In genomic region chrX:161716865-161717763, GRCm38 (mm10) we compare ENCODE assay signal across 8 mouse cellular contexts. TPM values are rescaled to one million over a fixed set of nuclear protein-coding genes. Genes with fewer than 3 reads are reported as not detected.
DNase-seq lines count a peak whose midpoint lies in the region; ATAC-seq and TF ChIP-seq lines count a peak whose summit lies in the region.

Rai2 (plus strand) TSS chrX:161717069.

- peak within 1 kb of the TSS; percentile 72 for H3K9ac ChIP-seq in forebrain, embryonic 15.5 days (replicated peaks)
- H3K9ac ChIP-seq in stomach, embryonic 16.5 days (ENCODE audit: low read length): peak within 1 kb of the TSS; percentile 67

- no peaks in the 10 kb centered on the region; the same call in 1 of the 2 replicates for H3K27me3 ChIP-seq in cerebellum, adult 2 months (ENCODE audit: control insufficient read depth, insufficient read depth, low read length)
- H3K27me3 ChIP-seq in forebrain, embryonic 15.5 days: no peaks in the 10 kb centered on the region
- H3K27me3 ChIP-seq in stomach, embryonic 16.5 days (ENCODE audit: control insufficient read depth, insufficient read depth, low read length): peaks cover 25% of the 10 kb centered on the region

- H3K9me3 ChIP-seq in forebrain, embryonic 15.5 days: no peaks in the 10 kb centered on the region
- no peaks in the 10 kb centered on the region for H3K9me3 ChIP-seq in stomach, embryonic 16.5 days (replicated peaks; ENCODE audit: control insufficient read depth, low read length)

- 5% methylated on average over 52 of the region's 79 CpGs for WGBS in cerebellum, adult 2 months
- WGBS in forebrain, embryonic 15.5 days: 21% methylated on average over 50 of the region's 79 CpGs
- 15% methylated on average over 41 of the region's 79 CpGs for WGBS in stomach, embryonic 16.5 days

- TF ChIP-seq POLR2A in cerebellum, adult 2 months (IDR thresholded peaks at IDR 0.05; ENCODE audit: borderline replicate concordance, insufficient read depth, low read length): no peak

- H3K4me2 ChIP-seq in forebrain, embryonic 15.5 days (replicated peaks): peak within 1 kb of the TSS; percentile 57
- H3K4me2 ChIP-seq in stomach, embryonic 16.5 days (ENCODE audit: low read depth, low read length): peak within 1 kb of the TSS; percentile 68

- ATAC-seq in forebrain, embryonic 15.5 days (replicated peaks): peak; percentile 86
- ATAC-seq in megakaryocyte progenitor cell, adult 5-6 weeks (replicated peaks; ENCODE audit: poor library complexity): peak; percentile 49
- ATAC-seq in stomach, embryonic 16.5 days (ENCODE audit: insufficient read depth, low FRiP score): peak; percentile 85; the same call in 1 of the 2 replicates

- H3K4me1 ChIP-seq in cerebellum, adult 2 months (ENCODE audit: control insufficient read depth, insufficient read depth, low read length): no peaks in the 10 kb centered on the region
- peaks cover 15% of the 10 kb centered on the region for H3K4me1 ChIP-seq in forebrain, embryonic 15.5 days
- H3K4me1 ChIP-seq in stomach, embryonic 16.5 days (ENCODE audit: control insufficient read depth, insufficient read depth, low read length): no peaks in the 10 kb centered on the region

- peak; percentile 24 to 33 for DNase-seq in cerebellum, adult 2 months
- DNase-seq in cerebellum, adult 9-11 months: no peak
- DNase-seq in adrenal gland, postnatal 25 days: peak; percentile 68
- peak; percentile 44 for DNase-seq in heart, postnatal 4 days
- DNase-seq in left cerebral cortex, adult 8-10 months (ENCODE audit: low spot score in 2 of 2): peak in 1 of 2 experiments; percentile 38

- no peak within 1 kb of the TSS for H3K27ac ChIP-seq in cerebellum, adult 2 months (ENCODE audit: insufficient read depth, low read length)
- H3K27ac ChIP-seq in forebrain, embryonic 15.5 days (replicated peaks): peak within 1 kb of the TSS; percentile 87
- H3K27ac ChIP-seq in stomach, embryonic 16.5 days (ENCODE audit: low read length): peak within 1 kb of the TSS; percentile 38; the same call in 1 of the 2 replicates

- H3K4me3 ChIP-seq in cerebellum, adult 2 months (replicated peaks; ENCODE audit: insufficient read depth, low read depth, low read length): peak within 1 kb of the TSS; percentile 68
- H3K4me3 ChIP-seq in forebrain, embryonic 15.5 days: peak within 1 kb of the TSS; percentile 64
- H3K4me3 ChIP-seq in stomach, embryonic 16.5 days (replicated peaks; ENCODE audit: low read length): peak within 1 kb of the TSS; percentile 60

- no peak for TF ChIP-seq CTCF in cerebellum, adult 2 months (IDR thresholded peaks at IDR 0.05; ENCODE audit: borderline replicate concordance, insufficient read depth, low read depth, low read length)

- no peaks in the 10 kb centered on the region for H3K36me3 ChIP-seq in forebrain, embryonic 15.5 days
- H3K36me3 ChIP-seq in stomach, embryonic 16.5 days (ENCODE audit: control insufficient read depth, insufficient read depth, low read length): no peaks in the 10 kb centered on the region

RNA-seq across cellular contexts. Expression of gene Rai2, which starts in this region (rescaled TPM):
- 8.1 and 8.8 TPM in 2 replicates for polyA plus RNA-seq in cerebellum, adult 2 months (2012; rRNA removed)
- total RNA-seq in adrenal gland, postnatal 25 days (2021): 23.8 and 29.6 TPM in 2 replicates
- 15.8 and 16.5 TPM in 2 replicates for polyA plus RNA-seq in forebrain, embryonic 15.5 days (2015; fragmentation: Nextera tagmentation; extraction: Ambion mirVana)
- total RNA-seq in heart, postnatal 4 days (2021): 10 to 100 TPM in 1 of 2 experiments, 1 to 10 TPM in 1; 8.9 to 10.3 TPM
- total RNA-seq in left cerebral cortex, adult 8-10 months (2022): 10 to 100 TPM; 13.6 to 15.7 (median 14.3) TPM
- total RNA-seq in megakaryocyte progenitor cell, adult 5-6 weeks (2015): 0.10 TPM in 1 of 2 replicates, not detected in the other
- not detected in 2 replicates for total RNA-seq in megakaryocyte progenitor cell, adult 5-6 weeks (2017)
- polyA plus RNA-seq in stomach, embryonic 16.5 days (2015; fragmentation: Nextera tagmentation; extraction: Ambion mirVana): 10.3 and 10.6 TPM in 2 replicates

Comparison
In these comparisons a context has a peak if more than half of its experiments do, and no peak if none do; other contexts are left out.
1. RNA of gene Rai2 (total RNA-seq): 23.8 to 29.6 TPM in adrenal gland, postnatal 25 days, 13.6 to 15.7 TPM in left cerebral cortex, adult 8-10 months and 8.9 to 10.3 TPM in heart, postnatal 4 days; 0.10 TPM in megakaryocyte progenitor cell, adult 5-6 weeks; every median in the first group is over 4 times any median in the second.
2. Peak in ATAC-seq in megakaryocyte progenitor cell, adult 5-6 weeks; RNA of the gene not detected or under 1 TPM.
3. Peak in every context shown above with its lines, with median percentiles within 50 percentile points of each other: H3K4me3 ChIP-seq and ATAC-seq.